Mouse (Mus musculus): Measurements from ENCODE around the gene Cdc42se2. TPM values are rescaled to one million over a fixed set of nuclear protein-coding genes. Genes with fewer than 3 reads are reported as not detected.

The Cdc42se2 gene
- polyA plus RNA-seq, 1 experiment = 3.3 TPM

- TF ChIP-seq FLI1 (IDR thresholded peaks at IDR 0.05; ENCODE audit: low read length) (no peak), GATA1 (IDR thresholded peaks at IDR 0.05; ENCODE audit: borderline replicate concordance, low read length) (no peak)
- peaks cover 15% of the 10 kb centered on the region for H3K9me3 ChIP-seq
- no peaks in the 10 kb centered on the region for H3K36me3 ChIP-seq (replicated peaks; ENCODE audit: low read length)
- peaks cover 24% of the 10 kb centered on the region for H3K4me1 ChIP-seq
- H3K4me3 ChIP-seq (replicated peaks) = no peak overlapping the region
- H3K27me3 ChIP-seq (replicated peaks) = peaks cover 15% of the 10 kb centered on the region
Measured at GRCm38 (mm10) chr11:54812812-54813516, 25.5 kb upstream of the Cdc42se2 start.

DNA sequence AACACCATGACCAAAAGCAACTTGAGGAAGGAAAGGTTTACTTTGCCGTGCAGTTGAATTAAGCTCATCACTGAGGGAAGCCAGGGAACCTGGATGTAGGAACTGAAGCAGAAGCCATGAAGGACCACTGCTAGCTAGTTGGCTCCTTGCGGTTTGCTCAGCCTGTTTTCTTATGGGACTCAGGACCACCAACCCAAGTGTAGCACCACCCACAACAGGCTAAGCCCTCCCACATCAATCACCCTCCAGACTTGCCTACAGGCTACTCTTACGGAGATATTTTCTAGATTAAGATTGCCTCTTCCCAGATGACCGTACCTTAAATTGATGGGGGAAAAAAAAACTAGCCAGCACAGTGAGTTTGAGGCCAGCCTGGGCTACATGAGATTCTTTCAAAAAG lies 24.8 kb upstream of the Cdc42se2 start:
- TF ChIP-seq FLI1 (IDR thresholded peaks at IDR 0.05; ENCODE audit: low read length) (no peak), GATA1 (IDR thresholded peaks at IDR 0.05; ENCODE audit: borderline replicate concordance, low read length) (no peak)
- Histone ChIP-seq H3K36me3 (replicated peaks; ENCODE audit: low read length) (no peaks in the 10 kb centered on the region), H3K4me3 (replicated peaks) (no peak overlapping the region), H3K27me3 (replicated peaks) (peaks cover 15% of the 10 kb centered on the region), H3K4me1 (peaks cover 30% of the 10 kb centered on the region), H3K9me3 (peaks cover 15% of the 10 kb centered on the region)

DNA sequence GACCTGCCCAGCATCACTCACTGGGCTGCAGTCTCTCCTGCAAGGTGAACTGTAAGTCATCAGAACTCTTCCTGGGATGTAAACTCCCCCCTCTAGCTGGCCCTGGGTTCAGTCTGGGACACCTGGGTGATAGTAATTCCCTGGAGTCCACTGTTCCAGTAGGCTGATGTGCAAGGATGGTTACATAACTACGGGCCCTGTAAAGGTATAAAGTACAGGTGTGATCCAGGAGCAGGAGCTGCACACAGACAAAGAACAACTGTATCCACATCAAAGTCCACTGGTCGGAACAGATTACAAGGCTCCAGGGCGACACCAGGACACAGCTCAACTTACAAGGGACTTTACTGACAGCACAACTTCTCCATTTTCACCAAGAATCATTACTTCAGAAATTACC lies 23.6 kb upstream of the Cdc42se2 start:
- TF ChIP-seq GATA1 (IDR thresholded peaks at IDR 0.05; ENCODE audit: borderline replicate concordance, low read length) (no peak), FLI1 (IDR thresholded peaks at IDR 0.05; ENCODE audit: low read length) (no peak)
- no peak overlapping the region for H3K4me3 ChIP-seq (replicated peaks)

DNA sequence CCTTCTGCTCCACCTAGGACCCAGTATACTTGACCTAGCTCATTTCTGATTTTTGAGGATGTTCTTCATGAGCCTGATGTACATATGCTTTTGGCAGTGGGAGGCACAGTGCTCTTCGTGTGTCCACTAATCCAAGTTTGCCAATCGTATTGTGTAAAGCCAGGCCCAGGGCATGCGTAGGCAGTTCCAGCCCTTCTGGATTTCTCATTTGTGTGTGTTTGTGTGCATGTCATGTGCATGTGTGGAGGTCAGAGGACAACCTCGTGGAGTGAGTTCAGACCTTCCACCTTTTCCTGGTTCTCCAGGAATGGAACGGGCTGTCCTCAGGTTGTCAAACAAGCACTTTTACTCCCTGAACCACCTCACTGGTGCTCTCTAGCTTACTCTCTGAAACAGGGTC lies 22.1 kb upstream of the Cdc42se2 start:
- Histone ChIP-seq H3K36me3 (replicated peaks; ENCODE audit: low read length) (no peaks in the 10 kb centered on the region), H3K4me3 (replicated peaks) (no peak overlapping the region), H3K27me3 (replicated peaks) (peaks cover 13% of the 10 kb centered on the region), H3K9me3 (no peaks in the 10 kb centered on the region), H3K4me1 (peaks cover 45% of the 10 kb centered on the region)
- no peak for TF ChIP-seq FLI1 (IDR thresholded peaks at IDR 0.05; ENCODE audit: low read length)
- TF ChIP-seq GATA1 (IDR thresholded peaks at IDR 0.05; ENCODE audit: borderline replicate concordance, low read length) = no peak

More for the DNA sequence above, 23.6 kb upstream of the Cdc42se2 start:
- Histone ChIP-seq H3K4me1 (peaks cover 39% of the 10 kb centered on the region), H3K9me3 (peaks cover 10% of the 10 kb centered on the region), H3K36me3 (replicated peaks; ENCODE audit: low read length) (no peaks in the 10 kb centered on the region), H3K27me3 (replicated peaks) (peaks cover 13% of the 10 kb centered on the region)

DNA sequence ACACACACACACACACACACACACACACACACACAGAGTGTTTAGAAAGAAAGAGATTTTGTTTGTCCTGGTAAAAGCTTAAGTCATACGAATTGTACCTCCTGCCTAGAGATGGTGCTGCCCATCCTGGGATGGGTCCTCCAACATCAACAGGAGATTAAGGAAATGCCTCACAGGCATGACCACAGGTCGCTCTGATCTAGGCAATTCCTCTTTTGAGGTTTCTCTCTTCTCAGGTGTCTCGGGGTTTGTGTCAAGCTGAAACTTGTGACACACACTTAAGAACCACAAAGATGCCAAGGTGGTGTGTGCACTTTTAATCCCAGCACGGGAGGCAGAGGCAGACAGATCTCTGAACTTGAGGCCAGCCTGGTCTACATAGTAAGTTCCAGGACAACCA lies 20.7 kb upstream of the Cdc42se2 start:
- no peak overlapping the region for H3K4me3 ChIP-seq (replicated peaks)
- no peaks in the 10 kb centered on the region for H3K36me3 ChIP-seq (replicated peaks; ENCODE audit: low read length)
- H3K4me1 ChIP-seq = peaks cover 45% of the 10 kb centered on the region
- TF ChIP-seq GATA1 (IDR thresholded peaks at IDR 0.05; ENCODE audit: borderline replicate concordance, low read length) = no peak
- no peak for TF ChIP-seq FLI1 (IDR thresholded peaks at IDR 0.05; ENCODE audit: low read length)
- peaks cover 13% of the 10 kb centered on the region for H3K27me3 ChIP-seq (replicated peaks)
- H3K9me3 ChIP-seq = no peaks in the 10 kb centered on the region

GRCm38 (mm10) chr11:54807669-54808068 lies 20.2 kb upstream of the Cdc42se2 start:
- TF ChIP-seq FLI1 (IDR thresholded peaks at IDR 0.05; ENCODE audit: low read length) = no peak
- no peak for TF ChIP-seq GATA1 (IDR thresholded peaks at IDR 0.05; ENCODE audit: borderline replicate concordance, low read length)
- H3K4me3 ChIP-seq (replicated peaks) = peak overlapping the region; percentile 40
- H3K27me3 ChIP-seq (replicated peaks) = peaks cover 13% of the 10 kb centered on the region
- no peaks in the 10 kb centered on the region for H3K36me3 ChIP-seq (replicated peaks; ENCODE audit: low read length)
- peaks cover 46% of the 10 kb centered on the region for H3K4me1 ChIP-seq
- H3K9me3 ChIP-seq = no peaks in the 10 kb centered on the region

DNA sequence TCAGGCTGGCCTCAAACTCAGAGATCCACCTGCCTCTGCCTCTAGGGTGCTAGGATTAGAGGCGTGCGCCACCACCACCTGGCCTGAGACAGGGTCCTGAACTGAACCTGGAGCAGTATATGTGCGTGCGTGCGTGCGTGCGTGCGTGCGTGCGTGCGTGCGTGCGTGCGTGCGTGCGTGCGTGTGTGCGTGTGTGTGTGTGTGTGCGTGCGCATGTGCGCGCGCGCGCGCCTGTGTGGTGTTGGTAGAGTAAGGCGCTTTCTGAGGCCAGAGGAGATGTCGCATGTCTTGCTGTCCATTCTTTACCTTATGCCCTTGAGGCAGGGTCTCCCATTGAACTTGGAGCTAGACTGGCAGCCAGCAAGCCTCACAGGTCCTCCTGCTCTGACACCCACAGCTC lies 19.4 kb upstream of the Cdc42se2 start:
- Histone ChIP-seq H3K36me3 (replicated peaks; ENCODE audit: low read length) (no peaks in the 10 kb centered on the region), H3K4me3 (replicated peaks) (peak overlapping the region; percentile 59), H3K27me3 (replicated peaks) (peaks cover 10% of the 10 kb centered on the region), H3K9me3 (no peaks in the 10 kb centered on the region), H3K4me1 (peaks cover 54% of the 10 kb centered on the region)
- no peak for TF ChIP-seq GATA1 (IDR thresholded peaks at IDR 0.05; ENCODE audit: borderline replicate concordance, low read length)
- no peak for TF ChIP-seq FLI1 (IDR thresholded peaks at IDR 0.05; ENCODE audit: low read length)

DNA sequence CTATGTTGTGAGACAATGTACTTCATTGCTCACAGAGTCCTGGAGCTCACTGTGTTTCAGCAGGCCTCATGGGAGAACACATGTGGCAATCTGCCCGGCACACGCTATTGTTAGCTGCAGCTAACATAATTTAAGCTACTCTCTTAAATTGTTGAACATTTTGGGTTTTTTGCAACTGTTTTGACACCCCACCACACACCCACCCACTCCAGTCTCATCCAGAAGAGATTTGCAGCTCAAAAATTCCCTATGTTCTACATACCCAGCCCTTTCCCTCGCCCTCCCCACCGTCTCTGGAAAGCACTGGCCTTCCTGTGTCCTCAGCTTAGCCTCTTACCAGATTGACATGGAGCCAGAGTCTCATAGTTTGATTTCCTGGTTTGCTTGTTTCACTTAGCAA lies 17.7 kb upstream of the Cdc42se2 start:
- TF ChIP-seq GATA1 (IDR thresholded peaks at IDR 0.05; ENCODE audit: borderline replicate concordance, low read length) (no peak), FLI1 (IDR thresholded peaks at IDR 0.05; ENCODE audit: low read length) (no peak)
- Histone ChIP-seq H3K27me3 (replicated peaks) (peaks cover 3% of the 10 kb centered on the region), H3K36me3 (replicated peaks; ENCODE audit: low read length) (no peaks in the 10 kb centered on the region), H3K9me3 (no peaks in the 10 kb centered on the region), H3K4me3 (replicated peaks) (no peak overlapping the region), H3K4me1 (peaks cover 71% of the 10 kb centered on the region)

- no peaks in the 10 kb centered on the region for H3K27me3 ChIP-seq (replicated peaks)
- no peaks in the 10 kb centered on the region for H3K9me3 ChIP-seq
- no peak overlapping the region for H3K4me3 ChIP-seq (replicated peaks)
- H3K4me1 ChIP-seq = peaks cover 60% of the 10 kb centered on the region
- no peaks in the 10 kb centered on the region for H3K36me3 ChIP-seq (replicated peaks; ENCODE audit: low read length)
- TF ChIP-seq GATA1 (IDR thresholded peaks at IDR 0.05; ENCODE audit: borderline replicate concordance, low read length) (no peak), FLI1 (IDR thresholded peaks at IDR 0.05; ENCODE audit: low read length) (no peak)
Measured at GRCm38 (mm10) chr11:54802621-54803020, 15.1 kb upstream of the Cdc42se2 start.

- Histone ChIP-seq H3K27me3 (replicated peaks) (no peaks in the 10 kb centered on the region), H3K4me1 (peaks cover 55% of the 10 kb centered on the region), H3K36me3 (replicated peaks; ENCODE audit: low read length) (no peaks in the 10 kb centered on the region), H3K4me3 (replicated peaks) (peak overlapping the region; percentile 70), H3K9me3 (no peaks in the 10 kb centered on the region)
- TF ChIP-seq GATA1 (IDR thresholded peaks at IDR 0.05; ENCODE audit: borderline replicate concordance, low read length) = peak; percentile 73; the same call in 1 of the 3 replicates
- peak; percentile 70; the same call in 1 of the 2 replicates for TF ChIP-seq FLI1 (IDR thresholded peaks at IDR 0.05; ENCODE audit: low read length)
Measured at GRCm38 (mm10) chr11:54801791-54802558, 14.5 kb upstream of the Cdc42se2 start.
